Mouse (Mus musculus) Muller cell, postnatal 12 days (primary cell): ENCODE measurements around the gene Map10.

ENCODE experiments used
- DNase-seq: peaks from one replicate; pipeline ENCODE4 v3.0.0-alpha.2; 2015; ENCODE audit errors: inconsistent ontology term

The Map10 gene

GRCm38 (mm10) chr8:125669700-125670195 lies at the start of gene Map10:
Gene Map10, plus strand, starts transcription at chr8:125669818.
- DNase-seq = peak; percentile 86

GRCm38 (mm10) chr8:125620301-125620700 lies 49.3 kb upstream of the Map10 start:
- DNase-seq = no peak

GRCm38 (mm10) chr8:125624287-125624686 lies 45.3 kb upstream of the Map10 start:
- DNase-seq = no peak

- no peak for DNase-seq
Observed at GRCm38 (mm10) chr8:125626381-125626780, 43.2 kb upstream of the Map10 start.

- no peak for DNase-seq
Observed at GRCm38 (mm10) chr8:125628834-125629233, 40.8 kb upstream of the Map10 start.

- DNase-seq = no peak
Observed at GRCm38 (mm10) chr8:125638411-125639058, 31.1 kb upstream of the Map10 start.

- DNase-seq = no peak
Observed at GRCm38 (mm10) chr8:125639631-125640030, 30.0 kb upstream of the Map10 start.

- no peak for DNase-seq
Observed at GRCm38 (mm10) chr8:125640766-125641165, 28.9 kb upstream of the Map10 start.

- peak; percentile 93 for DNase-seq
Observed at GRCm38 (mm10) chr8:125641808-125642207, 27.8 kb upstream of the Map10 start.

- peak; percentile 55 for DNase-seq
Observed at GRCm38 (mm10) chr8:125645757-125646478, 23.7 kb upstream of the Map10 start.

GRCm38 (mm10) chr8:125649447-125649846 lies 20.2 kb upstream of the Map10 start:
- DNase-seq = no peak

- no peak for DNase-seq
Observed at GRCm38 (mm10) chr8:125654821-125655220, 14.8 kb upstream of the Map10 start.

- DNase-seq = peak; percentile 70
Observed at GRCm38 (mm10) chr8:125658508-125658907, 11.1 kb upstream of the Map10 start.

GRCm38 (mm10) chr8:125658926-125659325 lies 10.7 kb upstream of the Map10 start:
- DNase-seq = peak; percentile 56

- no peak for DNase-seq
Observed at GRCm38 (mm10) chr8:125660397-125660796, 9.2 kb upstream of the Map10 start.

- no peak for DNase-seq
Observed at GRCm38 (mm10) chr8:125661958-125662668, 7.5 kb upstream of the Map10 start.

- peak; percentile 36 for DNase-seq
Observed at GRCm38 (mm10) chr8:125662669-125663048, 7.0 kb upstream of the Map10 start.

- DNase-seq = peak; percentile 67
Observed at GRCm38 (mm10) chr8:125665183-125665875, 4.3 kb upstream of the Map10 start.

- DNase-seq = no peak
Observed at GRCm38 (mm10) chr8:125665876-125666186, 3.8 kb upstream of the Map10 start.

- no peak for DNase-seq
Observed at GRCm38 (mm10) chr8:125666201-125666600, 3.4 kb upstream of the Map10 start.

GRCm38 (mm10) chr8:125667248-125667647 lies 2.4 kb upstream of the Map10 start:
- no peak for DNase-seq

- DNase-seq = no peak
Observed at GRCm38 (mm10) chr8:125669159-125669699, 389 bp upstream of the Map10 start.
